Mouse (Mus musculus): ENCODE results near the gene Pusl1. TPM values are rescaled to one million over a fixed set of nuclear protein-coding genes. Genes with fewer than 3 reads are reported as not detected.

Pusl1 gene
- polyA plus RNA-seq (2021; fragmentation: Nextera tagmentation), result 45.2 and 57.4 TPM in 2 replicates
- long read RNA-seq, experiment 1, partial matches to known transcripts, result 17 of 64 reads
- long read RNA-seq, experiment 1, other reads (novel, unspliced or antisense), result 43 of 64 reads
- long read RNA-seq, experiment 2, transcript Pusl1-201 (8 exons, 1,243 nt), result major isoform, 5 of 108 reads
- long read RNA-seq, experiment 2, partial matches to known transcripts, result 58 of 108 reads
- long read RNA-seq, experiment 2, other reads (novel, unspliced or antisense), result 45 of 108 reads

GRCm38 (mm10) chr4:155891551-155892001 is at the start of gene Pusl1, which contains the start of gene Acap3:
Gene Pusl1, minus strand, starts transcription at chr4:155891781.
Gene Acap3, plus strand, starts transcription at chr4:155891822.

GRCm38 (mm10) chr4:155869317-155870033 is 22.1 kb downstream of the Pusl1 start, which contains the start of the genes Cptp and Ints11:
Gene Cptp, minus strand, starts transcription at chr4:155869440.
Gene Ints11, plus strand, starts transcription at chr4:155869546.

GRCm38 (mm10) chr4:155863001-155863400 is 28.6 kb downstream of the Pusl1 start, which contains the start of gene Tas1r3:
Gene Tas1r3, minus strand, starts transcription at chr4:155863362.

DNA sequence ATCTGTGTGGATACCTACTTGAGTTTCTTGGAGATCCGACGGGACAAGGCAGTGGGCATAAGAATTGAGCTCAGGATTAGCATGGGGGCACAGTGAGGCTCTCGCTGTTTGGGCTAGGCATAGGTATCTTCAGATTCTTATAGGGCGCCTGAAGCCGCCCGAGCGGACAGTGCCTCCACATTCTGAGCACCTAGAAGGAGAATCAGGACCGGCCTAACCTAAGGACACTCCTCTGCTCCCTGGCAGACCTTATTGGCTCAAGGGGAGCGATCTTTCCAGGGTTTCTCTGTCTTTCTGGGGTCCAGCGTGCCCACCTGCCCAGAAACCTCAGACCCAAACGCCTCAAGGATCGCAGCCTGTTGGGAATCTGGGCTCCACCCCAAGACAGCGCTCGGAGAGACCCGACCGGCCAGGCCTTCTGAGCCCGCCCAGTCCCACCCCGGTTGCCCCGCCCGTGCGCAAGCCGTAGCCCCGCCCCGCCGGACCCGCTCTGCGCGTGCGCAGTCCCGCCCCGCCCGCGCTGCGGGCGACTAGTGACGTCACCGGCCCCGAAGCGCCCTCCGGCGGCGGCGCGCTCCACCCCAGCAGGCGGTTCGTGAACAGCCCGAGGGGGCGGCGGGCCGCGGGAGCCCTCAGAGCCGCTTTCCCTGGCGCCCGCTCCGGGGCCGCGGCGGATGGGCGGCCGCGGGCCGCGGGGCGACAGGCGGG is 44.6 kb downstream of the Pusl1 start, which contains the start of gene Dvl1:
Gene Dvl1 (plus strand): TSS at position 532 of the 708 bp plus-strand sequence.

DNA sequence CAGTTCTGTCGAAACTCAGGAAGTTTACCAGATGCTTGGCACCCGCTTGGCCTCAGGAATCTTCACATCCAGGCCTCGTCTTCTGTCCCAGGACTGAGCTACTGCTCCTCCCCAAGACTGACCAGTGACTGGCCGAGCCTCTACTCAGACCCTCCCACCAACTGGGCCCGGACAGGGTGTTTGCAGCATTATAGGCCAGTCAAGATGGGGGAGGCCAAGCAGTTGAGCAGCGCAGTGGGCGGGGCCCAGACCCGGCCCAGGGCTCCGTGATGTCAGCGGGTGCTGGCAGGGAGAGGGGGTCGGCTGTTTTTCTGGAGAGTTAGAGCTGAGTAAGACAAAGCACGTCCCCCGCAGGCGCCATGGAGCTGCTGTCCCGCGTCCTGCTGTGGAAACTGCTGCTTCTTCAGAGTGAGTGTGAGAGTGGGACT is 52.1 kb downstream of the Pusl1 start, which contains the start of gene Mxra8:
Gene Mxra8 (plus strand): TSS at position 198 of the 428 bp plus-strand sequence.

Small RNA genes lying within 50 kb of the gene (microRNA-seq; reads per million reads assigned to microRNA genes)
- gene Gm22991, result not detected

Other genes starting within 250 kb of the Pusl1 start
- not detected in 2 replicates for gene Gm10563, start 246.4 kb downstream of the Pusl1 start, polyA plus RNA-seq (2021; fragmentation: Nextera tagmentation)
- 0.45 and 0.87 TPM in 2 replicates for gene Mmp23, start 238.4 kb downstream of the Pusl1 start, polyA plus RNA-seq (2021; fragmentation: Nextera tagmentation)
- gene Mib2, start 222.6 kb downstream of the Pusl1 start, polyA plus RNA-seq (2021; fragmentation: Nextera tagmentation), result 14.8 and 16.5 TPM in 2 replicates
- gene Fndc10, start 197.4 kb downstream of the Pusl1 start, polyA plus RNA-seq (2021; fragmentation: Nextera tagmentation), result 10.0 and 11.8 TPM in 2 replicates
- 201 and 210 TPM in 2 replicates for gene Ssu72, start 187.0 kb downstream of the Pusl1 start, polyA plus RNA-seq (2021; fragmentation: Nextera tagmentation)
- 2.4 and 2.9 TPM in 2 replicates for gene Tmem240, start 157.0 kb downstream of the Pusl1 start, polyA plus RNA-seq (2021; fragmentation: Nextera tagmentation)
- 28.5 and 32.9 TPM in 2 replicates for gene Atad3a, start 130.7 kb downstream of the Pusl1 start, polyA plus RNA-seq (2021; fragmentation: Nextera tagmentation)
- gene Vwa1, start 117.1 kb downstream of the Pusl1 start, polyA plus RNA-seq (2021; fragmentation: Nextera tagmentation), result 14.0 and 15.3 TPM in 2 replicates
- 10.0 and 10.7 TPM in 2 replicates for gene Tmem88b, start 105.9 kb downstream of the Pusl1 start, polyA plus RNA-seq (2021; fragmentation: Nextera tagmentation)
- gene Ankrd65, start 101.3 kb downstream of the Pusl1 start, polyA plus RNA-seq (2021; fragmentation: Nextera tagmentation), result 0.19 TPM in 1 of 2 replicates, not detected in the other
- gene Mrpl20, start 88.9 kb downstream of the Pusl1 start, polyA plus RNA-seq (2021; fragmentation: Nextera tagmentation), result 367 and 368 TPM in 2 replicates
- 23.5 and 25.2 TPM in 2 replicates for gene Ccnl2, start 79.3 kb downstream of the Pusl1 start, polyA plus RNA-seq (2021; fragmentation: Nextera tagmentation)
- gene Aurkaip1, start 60.5 kb downstream of the Pusl1 start, polyA plus RNA-seq (2021; fragmentation: Nextera tagmentation), result 269 and 273 TPM in 2 replicates
- 6.7 and 11.4 TPM in 2 replicates for gene Mxra8, start 52.1 kb downstream of the Pusl1 start, polyA plus RNA-seq (2021; fragmentation: Nextera tagmentation)
- 4.7 TPM in 2 replicates for gene Dvl1, start 44.4 kb downstream of the Pusl1 start, polyA plus RNA-seq (2021; fragmentation: Nextera tagmentation)
- gene Tas1r3, start 28.4 kb downstream of the Pusl1 start, polyA plus RNA-seq (2021; fragmentation: Nextera tagmentation), result 0.05 and 0.08 TPM in 2 replicates
- 14.0 and 15.0 TPM in 2 replicates for gene Cptp, start 22.3 kb downstream of the Pusl1 start, polyA plus RNA-seq (2021; fragmentation: Nextera tagmentation)
- gene Ints11, start 22.2 kb downstream of the Pusl1 start, polyA plus RNA-seq (2021; fragmentation: Nextera tagmentation), result 35.4 and 38.5 TPM in 2 replicates
- 25.0 and 25.7 TPM in 2 replicates for gene Acap3, start within 50 bp of the Pusl1 start, polyA plus RNA-seq (2021; fragmentation: Nextera tagmentation)
- gene Ube2j2, start 52.0 kb upstream of the Pusl1 start, polyA plus RNA-seq (2021; fragmentation: Nextera tagmentation), result 39.1 and 45.7 TPM in 2 replicates
- 24.1 and 39.1 TPM in 2 replicates for gene C1qtnf12, start 70.5 kb upstream of the Pusl1 start, polyA plus RNA-seq (2021; fragmentation: Nextera tagmentation)
- gene B3galt6, start 100.9 kb upstream of the Pusl1 start, polyA plus RNA-seq (2021; fragmentation: Nextera tagmentation), result 22.8 and 23.7 TPM in 2 replicates
- gene Sdf4, start 101.1 kb upstream of the Pusl1 start, polyA plus RNA-seq (2021; fragmentation: Nextera tagmentation), result 149 and 160 TPM in 2 replicates
- not detected in 2 replicates for gene Tnfrsf4, start 122.1 kb upstream of the Pusl1 start, polyA plus RNA-seq (2021; fragmentation: Nextera tagmentation)
- 0.21 and 0.23 TPM in 2 replicates for gene Tnfrsf18, start 134.4 kb upstream of the Pusl1 start, polyA plus RNA-seq (2021; fragmentation: Nextera tagmentation)
- 0.19 and 0.30 TPM in 2 replicates for gene Ttll10, start 167.6 kb upstream of the Pusl1 start, polyA plus RNA-seq (2021; fragmentation: Nextera tagmentation)
- gene 9430015G10Rik, start 218.2 kb upstream of the Pusl1 start, polyA plus RNA-seq (2021; fragmentation: Nextera tagmentation), result 5.7 and 6.6 TPM in 2 replicates
- gene Rnf223, start 238.7 kb upstream of the Pusl1 start, polyA plus RNA-seq (2021; fragmentation: Nextera tagmentation), result 0.08 TPM in 1 of 2 replicates, not detected in the other

Measured in layer of hippocampus, adult 6 months (tissue).